ENCODE assay signal across 8 mouse cellular contexts in genomic region chr12:69371854-69372671, GRCm38 (mm10). TPM values are rescaled to one million over a fixed set of nuclear protein-coding genes. Genes with fewer than 3 reads are reported as not detected.
DNase-seq lines count a peak whose midpoint lies in the region; ATAC-seq and TF ChIP-seq lines count a peak whose summit lies in the region.

Arf6 (plus strand) TSS chr12:69372150.
Gm9887 (minus strand) TSS chr12:69372458.

- DNase-seq in 3T3-L1 (ENCODE audit: low read depth, low spot score): peak; percentile 92
- peak; percentile 96 to 97 for DNase-seq in adrenal gland, postnatal 4 days (ENCODE audit: low spot score in 2 of 2)
- peak; percentile 97 for DNase-seq in embryonic facial prominence, embryonic 14.5 days (ENCODE audit: low spot score)
- peak; percentile 96 for DNase-seq in heart, adult 8-10 months (ENCODE audit: low spot score)
- peak; percentile 98 for DNase-seq in kidney, adult 9 months
- DNase-seq in limb, embryonic 14.5 days (ENCODE audit: low spot score): peak; percentile 94
- peak; percentile 97 for DNase-seq in midbrain, postnatal 0 days (ENCODE audit: low spot score)
- peak; percentile 98 for DNase-seq in spleen, postnatal 14 days (ENCODE audit: low spot score in 2 of 2)

- H3K4me3 ChIP-seq in embryonic facial prominence, embryonic 14.5 days (ENCODE audit: low read depth, low read length): peak within 1 kb of the TSS; percentile 100
- H3K4me3 ChIP-seq in limb, embryonic 14.5 days (replicated peaks; ENCODE audit: low read length): peak within 1 kb of the TSS; percentile 100
- H3K4me3 ChIP-seq in midbrain, postnatal 0 days (ENCODE audit: low read depth, low read length): peak within 1 kb of the TSS; percentile 98

- ATAC-seq in embryonic facial prominence, embryonic 14.5 days (ENCODE audit: low read depth): peak; percentile 96
- peak; percentile 93 for ATAC-seq in limb, embryonic 14.5 days (ENCODE audit: low FRiP score, low read depth)
- peak; percentile 95 for ATAC-seq in midbrain, postnatal 0 days (ENCODE audit: low FRiP score)

- H3K4me2 ChIP-seq in embryonic facial prominence, embryonic 14.5 days (ENCODE audit: low read depth, low read length): peak within 1 kb of the TSS; percentile 92
- H3K4me2 ChIP-seq in limb, embryonic 14.5 days (replicated peaks; ENCODE audit: low read depth, low read length, severe bottlenecking): peak within 1 kb of the TSS; percentile 92
- H3K4me2 ChIP-seq in midbrain, postnatal 0 days (ENCODE audit: low read depth, low read length, poor library complexity, severe bottlenecking): peak within 1 kb of the TSS; percentile 95

- no peaks in the 10 kb centered on the region for H3K27me3 ChIP-seq in embryonic facial prominence, embryonic 14.5 days (replicated peaks; ENCODE audit: control insufficient read depth, insufficient read depth, low read length)
- H3K27me3 ChIP-seq in limb, embryonic 14.5 days (ENCODE audit: control insufficient read depth, insufficient read depth, low read length): no peaks in the 10 kb centered on the region
- no peaks in the 10 kb centered on the region for H3K27me3 ChIP-seq in midbrain, postnatal 0 days (ENCODE audit: insufficient read depth, low read length)

- TF ChIP-seq CTCF in midbrain, postnatal 0 days (IDR thresholded peaks at IDR 0.05): no peak

- H3K9ac ChIP-seq in embryonic facial prominence, embryonic 14.5 days (ENCODE audit: low read depth, low read length): peak within 1 kb of the TSS; percentile 99
- H3K9ac ChIP-seq in limb, embryonic 14.5 days (ENCODE audit: low read depth, low read length, severe bottlenecking): peak within 1 kb of the TSS; percentile 95
- H3K9ac ChIP-seq in midbrain, postnatal 0 days (replicated peaks; ENCODE audit: low read length, poor library complexity, severe bottlenecking): peak within 1 kb of the TSS; percentile 80

- peak; percentile 70; the same call in 1 of the 2 replicates for TF ChIP-seq POLR2A in limb, embryonic 14.5 days (IDR thresholded peaks at IDR 0.05; ENCODE audit: borderline replicate concordance, extremely low read depth, insufficient read depth, insufficient read length)

- H3K36me3 ChIP-seq in embryonic facial prominence, embryonic 14.5 days (ENCODE audit: control insufficient read depth, insufficient read depth, low read length): peaks cover 23% of the 10 kb centered on the region
- H3K36me3 ChIP-seq in limb, embryonic 14.5 days (ENCODE audit: control insufficient read depth, insufficient read depth, low read length): peaks cover 19% of the 10 kb centered on the region
- H3K36me3 ChIP-seq in midbrain, postnatal 0 days (ENCODE audit: insufficient read depth, low read length): no peaks in the 10 kb centered on the region

- peak within 1 kb of the TSS; percentile 95 for H3K27ac ChIP-seq in embryonic facial prominence, embryonic 14.5 days (replicated peaks; ENCODE audit: low read depth, low read length)
- peak within 1 kb of the TSS; percentile 97 for H3K27ac ChIP-seq in limb, embryonic 14.5 days (replicated peaks; ENCODE audit: low read depth, low read length)
- peak within 1 kb of the TSS; percentile 92 for H3K27ac ChIP-seq in midbrain, postnatal 0 days (ENCODE audit: low read depth, low read length)

- WGBS in embryonic facial prominence, embryonic 14.5 days: 2% methylated on average over 9 of the region's 121 CpGs
- WGBS in limb, embryonic 14.5 days: under 1% methylated on average over 63 of the region's 121 CpGs
- under 1% methylated on average over 96 of the region's 121 CpGs for WGBS in midbrain, postnatal 0 days

- no peaks in the 10 kb centered on the region for H3K9me3 ChIP-seq in embryonic facial prominence, embryonic 14.5 days (ENCODE audit: control insufficient read depth, low read length)
- no peaks in the 10 kb centered on the region for H3K9me3 ChIP-seq in limb, embryonic 14.5 days (ENCODE audit: control insufficient read depth, low read length)
- H3K9me3 ChIP-seq in midbrain, postnatal 0 days (ENCODE audit: low read length): no peaks in the 10 kb centered on the region

- H3K4me1 ChIP-seq in embryonic facial prominence, embryonic 14.5 days (ENCODE audit: control insufficient read depth, insufficient read depth, low read length): peaks cover 19% of the 10 kb centered on the region; the same call in 1 of the 2 replicates
- peaks cover 24% of the 10 kb centered on the region for H3K4me1 ChIP-seq in limb, embryonic 14.5 days (ENCODE audit: control insufficient read depth, insufficient read depth, low read length)
- H3K4me1 ChIP-seq in midbrain, postnatal 0 days (ENCODE audit: insufficient read depth, low read length): no peaks in the 10 kb centered on the region

RNA-seq across cellular contexts. Expression of gene Arf6, which starts in this region (rescaled TPM):
- total RNA-seq in adrenal gland, postnatal 4 days (2021): 100 to 1,000 TPM; 100 to 105 TPM
- polyA plus RNA-seq in embryonic facial prominence, embryonic 14.5 days (2014; fragmentation: Nextera tagmentation; extraction: Ambion mirVana): 62.3 and 66.7 TPM in 2 replicates
- total RNA-seq in heart, adult 8-10 months (2022): 10 to 100 TPM; 33.7 to 39.7 (median 39.6) TPM
- polyA plus RNA-seq in limb, embryonic 14.5 days (2012; rRNA removed): 106 and 118 TPM in 2 replicates
- 81.4 and 82.2 TPM in 2 replicates for polyA plus RNA-seq in limb, embryonic 14.5 days (2014; fragmentation: Nextera tagmentation; extraction: Ambion mirVana)
- total RNA-seq in midbrain, postnatal 0 days (2014; rRNA removed): 122 TPM in 2 replicates
- polyA plus RNA-seq in midbrain, postnatal 0 days (2015; fragmentation: Nextera tagmentation; extraction: Ambion mirVana): 34.9 and 42.0 TPM in 2 replicates

RNA-seq across cellular contexts. Expression of gene Gm9887, which starts in this region (rescaled TPM):
- 1 to 10 TPM; 1.1 to 1.2 TPM for total RNA-seq in adrenal gland, postnatal 4 days (2021)
- 1.7 and 1.8 TPM in 2 replicates for polyA plus RNA-seq in embryonic facial prominence, embryonic 14.5 days (2014; fragmentation: Nextera tagmentation; extraction: Ambion mirVana)
- total RNA-seq in heart, adult 8-10 months (2022): 1 to 10 TPM in 1 of 4 experiments, under 1 TPM in 3; 0.63 to 1.3 (median 0.77) TPM
- polyA plus RNA-seq in limb, embryonic 14.5 days (2012; rRNA removed): 0.53 and 0.58 TPM in 2 replicates
- 1.4 and 1.8 TPM in 2 replicates for polyA plus RNA-seq in limb, embryonic 14.5 days (2014; fragmentation: Nextera tagmentation; extraction: Ambion mirVana)
- not detected in 2 replicates for total RNA-seq in midbrain, postnatal 0 days (2014; rRNA removed)
- polyA plus RNA-seq in midbrain, postnatal 0 days (2015; fragmentation: Nextera tagmentation; extraction: Ambion mirVana): 0.90 and 1.0 TPM in 2 replicates

Comparison
In these comparisons a context has a peak if more than half of its experiments do, and no peak if none do; other contexts are left out.
1. Peak in every context shown above with its lines: DNase-seq, ATAC-seq, H3K4me3 ChIP-seq and H3K27ac ChIP-seq.